Mouse (Mus musculus) myocyte (in vitro differentiated cells): Measurements from ENCODE around the gene Sdccag8. TPM values are rescaled to one million over a fixed set of nuclear protein-coding genes. Genes with fewer than 3 reads are reported as not detected.

Source experiments
- H3K27me3 ChIP-seq: one replicate; pipeline ENCODE4 v1.6.1; 2011; ENCODE audit not compliant: control insufficient read depth, insufficient read depth, insufficient read length
- H3K36me3 ChIP-seq: one replicate; pipeline ENCODE4 v1.6.1; 2011; ENCODE audit not compliant: control insufficient read depth, insufficient read depth
- H3K4me2 ChIP-seq: one replicate; pipeline ENCODE4 v1.6.1; 2011; ENCODE audit warnings: low read depth, control low read depth
- H3K4me3 ChIP-seq: one replicate; pipeline ENCODE4 v1.5.1; 2011; ENCODE audit warnings: mild to moderate bottlenecking, control low read depth, moderate library complexity
- H3K79me2 ChIP-seq: one replicate; pipeline ENCODE4 v1.6.1; 2011; ENCODE audit not compliant: control insufficient read depth, insufficient read depth
- H3ac ChIP-seq: one replicate; pipeline ENCODE4 v1.6.1; 2011; ENCODE audit not compliant: control insufficient read depth, insufficient read length
- CEBPB ChIP-seq: IDR thresholded peaks from 2 replicates; pipeline ENCODE4 v1.6.1; 2011; ENCODE audit warnings: mild to moderate bottlenecking, moderate library complexity; ENCODE audit not compliant: poor library complexity, insufficient read depth, severe bottlenecking
- E2F4 ChIP-seq: IDR thresholded peaks from one replicate; pipeline ENCODE4 v1.6.1; 2011; ENCODE audit warnings: mild to moderate bottlenecking, control low read depth, moderate library complexity; ENCODE audit not compliant: insufficient read depth
- MAX ChIP-seq: IDR thresholded peaks from one replicate; pipeline ENCODE4 v1.6.1; 2011; ENCODE audit warnings: low read depth, mild to moderate bottlenecking, control low read depth
- MYOD1 ChIP-seq, 3 experiments: IDR thresholded peaks; one replicate each; pipeline ENCODE4 v1.6.1; 2011; ENCODE audit warnings: control low read depth in 2 of 3, low read depth in 2 of 3, mild to moderate bottlenecking in 2 of 3, moderate library complexity in 1 of 3; ENCODE audit not compliant: insufficient read length in 2 of 3, control insufficient read depth in 1 of 3
- MYOG ChIP-seq, 3 experiments: IDR thresholded peaks; one replicate each; pipeline ENCODE4 v1.6.1; 2011; ENCODE audit warnings: control low read depth in 2 of 3, low read depth in 2 of 3, mild to moderate bottlenecking in 2 of 3; ENCODE audit not compliant: insufficient read length in 2 of 3, control insufficient read depth in 1 of 3, insufficient read depth in 1 of 3
- POLR2A ChIP-seq: IDR thresholded peaks from one replicate; pipeline ENCODE4 v1.6.1; 2011; ENCODE audit warnings: low read depth, mild to moderate bottlenecking, control low read depth, moderate library complexity; ENCODE audit not compliant: insufficient read length
- POLR2AphosphoS2 ChIP-seq: IDR thresholded peaks from one replicate; pipeline ENCODE4 v1.6.1; 2011; ENCODE audit warnings: low read depth, control low read depth; ENCODE audit not compliant: insufficient read length
- REST ChIP-seq: IDR thresholded peaks from one replicate; pipeline ENCODE4 v1.6.1; 2011; ENCODE audit warnings: mild to moderate bottlenecking, control low read depth, moderate library complexity; ENCODE audit not compliant: insufficient read depth, insufficient read length
- SRF ChIP-seq: IDR thresholded peaks from one replicate; pipeline ENCODE4 v1.6.1; 2011; ENCODE audit warnings: low read depth; ENCODE audit not compliant: control insufficient read depth, insufficient read length
- TCF12 ChIP-seq: IDR thresholded peaks from one replicate; pipeline ENCODE4 v1.6.1; 2011; ENCODE audit warnings: mild to moderate bottlenecking, control low read depth; ENCODE audit not compliant: poor library complexity, insufficient read depth, severe bottlenecking
- TCF3 ChIP-seq: IDR thresholded peaks from one replicate; pipeline ENCODE4 v1.6.1; 2011; ENCODE audit warnings: low read depth, control low read depth; ENCODE audit not compliant: insufficient read length
- USF1 ChIP-seq: IDR thresholded peaks from one replicate; pipeline ENCODE4 v1.6.1; 2011; ENCODE audit warnings: low read depth, mild to moderate bottlenecking, control low read depth, moderate library complexity
- polyA plus RNA-seq: library from polyadenylated mRNA; unstranded; fragments of >200 nt; fragmentation: generic; extraction: Trizol; gene quantifications from one replicate; pipeline ENCODE4 v1.2.1, GENCODE M21; 2012; ENCODE audit warnings: missing spikeins

Sdccag8 gene
- polyA plus RNA-seq: 8.4 TPM

DNA sequence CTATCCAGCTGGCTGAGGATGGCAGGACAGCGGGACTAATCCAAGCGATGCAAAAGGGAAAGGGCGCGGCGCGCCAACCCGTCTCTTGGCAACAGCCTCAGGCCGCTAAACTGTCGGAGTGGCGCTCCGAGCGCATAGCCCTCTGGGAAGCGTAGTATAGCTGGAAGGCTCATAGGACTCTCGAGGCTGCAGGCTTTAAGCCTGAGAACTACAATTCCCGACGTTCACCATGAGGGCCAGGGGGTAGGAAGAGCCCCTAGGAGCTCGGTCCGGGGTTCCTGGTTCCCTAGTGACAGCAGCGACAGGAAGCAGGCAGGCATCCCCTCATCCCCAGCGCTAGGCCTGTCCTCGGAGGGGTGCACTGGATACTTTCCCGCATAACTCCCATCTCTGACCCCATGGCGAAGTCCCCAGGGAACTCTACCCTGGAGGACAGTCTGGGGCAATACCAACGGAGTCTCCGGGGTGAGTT is at the start of gene Sdccag8:
TSS of gene Sdccag8 (plus strand) at position 70 of the 472 bp plus-strand sequence.
- H3K36me3 ChIP-seq: no peaks in the 10 kb centered on the region

DNA sequence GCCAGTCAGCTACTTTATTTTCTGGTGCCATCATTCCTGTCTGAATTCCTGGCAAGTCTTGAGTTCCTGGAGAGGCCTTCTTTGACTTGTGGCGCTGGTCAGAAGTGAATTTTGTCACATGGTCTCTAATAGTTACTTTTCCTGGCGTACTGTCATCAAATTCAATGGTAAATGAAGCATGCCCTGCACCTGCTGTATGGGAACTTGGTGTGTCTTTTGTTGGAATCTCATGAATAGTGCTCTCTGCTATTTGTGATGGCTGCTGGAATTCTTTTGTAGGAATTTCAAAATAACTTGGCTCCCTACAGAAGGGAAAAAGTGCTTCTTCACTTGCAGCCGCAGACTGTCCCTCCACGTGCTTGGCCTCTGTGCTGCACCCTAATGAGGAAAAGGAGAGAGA is 39.9 kb upstream of the Sdccag8 start:
- Histone ChIP-seq H3ac (no peak overlapping the region), H3K27me3 (no peaks in the 10 kb centered on the region), H3K4me3 (no peak overlapping the region), H3K4me2 (no peak overlapping the region), H3K36me3 (peaks cover 75% of the 10 kb centered on the region), H3K79me2 (peaks cover 5% of the 10 kb centered on the region)
- TF ChIP-seq TCF12 (no peak), MYOG (IDR thresholded peaks at IDR 0.05; ENCODE audit: control insufficient read depth in 1 of 3, insufficient read depth in 1 of 3, insufficient read length in 2 of 3, low read depth in 2 of 3) (peak in 1 of 3 experiments; percentile 7)

More for the DNA sequence above, at the start of gene Sdccag8:
- Histone ChIP-seq H3K4me3 (peak within 1 kb of the TSS; percentile 79), H3K79me2 (peaks cover 64% of the 10 kb centered on the region), H3K4me2 (peak within 1 kb of the TSS; percentile 88), H3K27me3 (no peaks in the 10 kb centered on the region), H3ac (peak within 1 kb of the TSS; percentile 85)
- no peak for TF ChIP-seq TCF12
- TF ChIP-seq E2F4: no peak
- TF ChIP-seq POLR2AphosphoS2: peak; percentile 82
- no peak for TF ChIP-seq CEBPB
- TF ChIP-seq POLR2A: peak; percentile 68

DNA sequence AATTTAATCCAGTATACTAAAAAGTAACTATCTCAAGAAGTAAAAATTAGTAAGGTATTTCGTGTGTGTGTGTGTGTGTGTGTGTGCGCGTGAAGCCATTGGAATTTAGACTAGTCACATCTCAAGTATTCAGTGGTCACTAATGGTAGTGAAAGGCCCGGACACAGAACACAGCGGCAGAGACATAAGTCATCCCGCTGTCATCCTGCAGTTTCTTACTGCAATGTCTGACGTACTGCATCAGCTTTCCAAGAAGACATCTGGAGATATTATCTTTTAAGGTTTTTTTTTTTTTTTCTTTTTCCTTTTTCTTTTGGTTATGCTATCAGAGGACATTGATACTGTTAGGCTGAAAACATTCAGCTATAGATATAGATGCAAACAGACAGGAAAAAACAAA is 25.1 kb upstream of the Sdccag8 start:
- H3K4me3 ChIP-seq: no peak overlapping the region
- TF ChIP-seq CEBPB (peak; percentile 57; the same call in 1 of the 2 replicates), POLR2A (no peak)
- no peak overlapping the region for H3ac ChIP-seq
- peaks cover 34% of the 10 kb centered on the region for H3K36me3 ChIP-seq
- H3K27me3 ChIP-seq: no peaks in the 10 kb centered on the region
- peaks cover 40% of the 10 kb centered on the region for H3K79me2 ChIP-seq
- H3K4me2 ChIP-seq: no peak overlapping the region

DNA sequence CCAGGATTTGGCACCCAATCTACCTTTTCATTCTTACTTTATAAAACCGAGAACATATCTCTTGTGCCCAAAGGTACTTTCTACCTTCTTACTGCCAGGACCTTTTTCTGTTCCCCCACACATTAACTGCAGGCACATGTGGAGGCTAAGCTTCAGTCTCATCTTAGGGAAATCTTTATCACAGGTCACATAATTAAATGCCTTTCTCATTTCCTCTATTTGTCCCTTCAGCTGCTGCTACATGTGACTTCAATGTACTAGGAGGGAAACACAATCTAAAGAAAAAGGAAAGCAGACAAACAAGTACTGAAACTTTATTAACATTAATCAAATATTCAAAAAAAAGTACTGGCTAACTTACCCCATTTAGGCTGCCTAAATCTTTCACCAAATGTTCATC is 22.3 kb upstream of the Sdccag8 start:
- H3K27me3 ChIP-seq: no peaks in the 10 kb centered on the region
- TF ChIP-seq REST: no peak
- TF ChIP-seq MYOG (IDR thresholded peaks at IDR 0.05; ENCODE audit: control insufficient read depth in 1 of 3, insufficient read depth in 1 of 3, insufficient read length in 2 of 3, low read depth in 2 of 3): no peak
- no peak for TF ChIP-seq POLR2A
- no peak for TF ChIP-seq MAX
- no peak for TF ChIP-seq POLR2AphosphoS2
- no peak for TF ChIP-seq CEBPB
- TF ChIP-seq TCF3: no peak
- no peak for TF ChIP-seq SRF
- no peak for TF ChIP-seq MYOD1 (IDR thresholded peaks at IDR 0.05; ENCODE audit: control insufficient read depth in 1 of 3, insufficient read length in 2 of 3, low read depth in 2 of 3)
- no peak for TF ChIP-seq USF1
- TF ChIP-seq E2F4: no peak
- no peak for TF ChIP-seq TCF12
- H3K4me3 ChIP-seq: no peak overlapping the region
- H3K4me2 ChIP-seq: no peak overlapping the region
- peaks cover 69% of the 10 kb centered on the region for H3K79me2 ChIP-seq
- H3ac ChIP-seq: no peak overlapping the region
- H3K36me3 ChIP-seq: peaks cover 20% of the 10 kb centered on the region

DNA sequence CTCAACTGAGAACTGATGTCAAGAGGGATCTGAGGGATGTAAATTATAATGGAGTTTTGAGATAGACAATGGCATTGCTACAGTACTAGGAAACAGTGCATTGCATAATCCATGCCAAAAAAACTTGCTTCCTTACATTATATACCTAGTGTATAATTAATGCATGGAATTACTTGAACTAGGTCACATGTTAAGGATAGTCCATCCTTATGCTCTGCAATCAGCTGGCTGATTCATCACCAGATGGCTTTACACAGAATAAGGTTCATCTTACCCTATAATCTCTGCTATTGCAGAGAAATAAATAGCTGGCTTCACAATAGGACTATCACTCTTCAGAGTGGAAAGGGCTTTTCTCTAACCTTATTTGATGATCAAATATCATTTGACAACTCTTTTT is 15.8 kb upstream of the Sdccag8 start:
- TF ChIP-seq POLR2A: no peak
- Histone ChIP-seq H3ac (no peak overlapping the region), H3K79me2 (peaks cover 93% of the 10 kb centered on the region), H3K36me3 (no peaks in the 10 kb centered on the region), H3K4me3 (no peak overlapping the region), H3K4me2 (no peak overlapping the region), H3K27me3 (no peaks in the 10 kb centered on the region)

DNA sequence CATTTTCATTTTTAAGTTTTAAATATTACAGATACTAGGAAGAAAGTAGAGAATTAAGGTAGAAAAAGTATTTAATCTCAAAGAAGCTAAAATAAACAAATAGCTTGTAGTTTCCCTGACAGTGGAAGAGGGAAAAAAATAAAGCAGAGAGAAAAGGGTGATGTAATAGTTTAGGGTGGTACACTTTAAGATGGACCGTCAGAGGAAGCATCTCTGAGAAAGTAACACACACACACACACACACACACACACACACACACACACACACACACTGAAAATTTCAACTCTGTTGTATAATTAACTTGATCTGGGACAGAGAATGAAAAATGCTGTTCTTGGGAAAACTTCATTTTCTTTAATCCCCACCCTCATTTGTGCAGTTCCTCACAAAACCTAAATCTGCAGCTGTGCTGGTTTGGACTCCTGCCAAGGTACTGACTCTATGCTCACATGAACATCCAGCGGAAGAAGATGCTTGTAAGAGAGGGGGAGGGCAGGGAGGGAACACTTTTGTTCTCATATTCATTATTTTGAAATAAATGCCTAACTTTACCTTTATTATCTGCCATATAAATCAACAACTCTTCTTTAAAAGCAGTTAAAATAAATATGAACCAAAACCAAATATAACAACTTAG is 13.6 kb upstream of the Sdccag8 start:
- Histone ChIP-seq H3K79me2 (peaks cover 93% of the 10 kb centered on the region), H3K4me3 (no peak overlapping the region), H3K36me3 (no peaks in the 10 kb centered on the region), H3ac (no peak overlapping the region), H3K4me2 (peak overlapping the region; percentile 63), H3K27me3 (no peaks in the 10 kb centered on the region)
- peak; percentile 52 for TF ChIP-seq USF1
- peak; percentile 60 for TF ChIP-seq TCF12
- no peak for TF ChIP-seq REST
- 0 out of 2 replicates have a peak, but pooled peaks have one; percentile 3 for TF ChIP-seq CEBPB
- no peak for TF ChIP-seq POLR2AphosphoS2
- peak in 2 of 3 experiments; percentile 52 to 60 for TF ChIP-seq MYOD1 (IDR thresholded peaks at IDR 0.05; ENCODE audit: control insufficient read depth in 1 of 3, insufficient read length in 2 of 3, low read depth in 2 of 3)
